Mouse (Mus musculus): ENCODE results near the gene Pcdh7. TPM values are rescaled to one million over a fixed set of nuclear protein-coding genes. Genes with fewer than 3 reads are reported as not detected.

The Pcdh7 gene
- total and polyA plus RNA-seq, 2 experiments from 2014 or later, result 22.4 to 169 TPM

DNA sequence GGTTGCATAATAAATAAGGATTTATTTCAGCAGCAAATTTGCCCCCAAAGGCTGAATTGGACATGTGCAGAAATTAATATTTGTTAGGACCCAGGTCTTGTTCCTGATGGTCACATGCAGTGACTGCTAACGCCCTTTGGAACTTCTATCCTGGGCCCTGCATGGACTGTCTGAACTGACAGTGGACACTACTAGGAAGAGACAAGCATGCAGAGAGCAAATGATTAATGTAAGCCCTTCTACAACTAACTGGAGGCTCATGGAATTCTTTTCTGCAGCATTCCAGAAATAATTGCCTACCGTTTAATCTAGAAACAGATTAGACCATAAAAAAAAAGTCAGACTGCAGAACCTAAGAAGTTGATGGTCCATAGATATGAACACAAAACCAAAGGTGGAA is 119.4 kb downstream of the Pcdh7 start:
- Histone ChIP-seq H3K9ac (replicated peaks; ENCODE audit: low read depth, low read length) (no peak overlapping the region), H3K36me3 (replicated peaks; ENCODE audit: control insufficient read depth, insufficient read depth, low read length) (no peaks in the 10 kb centered on the region), H3K9me3 (replicated peaks; ENCODE audit: control insufficient read depth, low read length) (no peaks in the 10 kb centered on the region), H3K4me3 (ENCODE audit: low read depth, low read length) (no peak overlapping the region), H3K27me3 (ENCODE audit: control insufficient read depth, insufficient read depth, low read length) (no peaks in the 10 kb centered on the region), H3K4me1 (ENCODE audit: control insufficient read depth, insufficient read depth) (peaks cover 9% of the 10 kb centered on the region), H3K27ac (ENCODE audit: low read depth) (no peak overlapping the region), H3K4me2 (ENCODE audit: low read depth, low read length) (no peak overlapping the region)
- DNase-seq (ENCODE audit: low spot score) (no peak), ATAC-seq (ENCODE audit: insufficient read depth, low read depth) (no peak)
- 24% methylated on average over 2 of the region's 2 CpGs for WGBS
- TF ChIP-seq CTCF (IDR thresholded peaks at IDR 0.05; ENCODE audit: low read depth) (no peak), EP300 (IDR thresholded peaks at IDR 0.05; ENCODE audit: low read depth) (no peak)

DNA sequence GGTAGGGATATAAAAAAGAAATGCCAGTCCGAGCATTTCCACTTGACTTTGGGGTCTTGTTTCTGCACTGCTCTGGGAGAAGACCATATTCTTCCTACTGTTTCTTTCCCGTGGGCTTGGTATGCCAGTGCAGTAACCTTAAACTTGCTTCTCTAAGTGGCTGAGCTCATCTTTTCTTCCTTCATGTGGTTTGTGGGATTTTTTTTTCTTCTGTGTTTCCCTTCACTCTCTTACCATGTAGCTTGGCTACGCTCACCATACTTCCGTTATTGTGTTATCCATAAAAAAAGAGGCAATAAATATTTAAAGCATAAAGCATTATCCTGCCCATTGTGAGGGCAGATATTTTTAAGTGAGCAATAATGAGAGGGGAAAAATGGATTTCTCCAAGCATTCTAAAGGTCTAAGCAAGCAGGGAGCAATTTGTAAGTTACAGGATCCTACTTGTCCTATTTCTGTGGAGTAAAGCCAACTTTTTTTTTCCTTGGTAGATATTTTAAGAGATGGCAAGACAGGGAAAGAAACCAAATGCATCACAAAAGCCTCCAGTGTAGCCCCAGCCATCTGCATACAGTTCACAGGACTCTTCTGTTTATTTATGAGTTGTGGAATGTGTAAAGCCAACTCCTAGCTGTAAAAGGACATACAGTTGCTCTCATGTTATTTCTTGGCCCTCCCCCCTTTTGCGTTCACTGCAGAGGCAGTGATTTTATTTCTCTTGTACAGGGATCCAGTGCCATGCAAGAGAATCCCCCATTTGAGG is 123.8 kb downstream of the Pcdh7 start:
- Histone ChIP-seq H3K4me1 (ENCODE audit: control insufficient read depth, insufficient read depth) (peaks cover 9% of the 10 kb centered on the region), H3K27me3 (ENCODE audit: control insufficient read depth, insufficient read depth, low read length) (no peaks in the 10 kb centered on the region), H3K4me2 (ENCODE audit: low read depth, low read length) (no peak overlapping the region), H3K9me3 (replicated peaks; ENCODE audit: control insufficient read depth, low read length) (no peaks in the 10 kb centered on the region), H3K4me3 (ENCODE audit: low read depth, low read length) (no peak overlapping the region), H3K9ac (replicated peaks; ENCODE audit: low read depth, low read length) (no peak overlapping the region), H3K36me3 (replicated peaks; ENCODE audit: control insufficient read depth, insufficient read depth, low read length) (no peaks in the 10 kb centered on the region), H3K27ac (ENCODE audit: low read depth) (no peak overlapping the region)
- no peak for DNase-seq (ENCODE audit: low spot score)
- TF ChIP-seq CTCF (IDR thresholded peaks at IDR 0.05; ENCODE audit: low read depth) (no peak), EP300 (IDR thresholded peaks at IDR 0.05; ENCODE audit: low read depth) (no peak)
- no peak for ATAC-seq (ENCODE audit: insufficient read depth, low read depth)
- 72% methylated on average over 5 of the region's 5 CpGs for WGBS

DNA sequence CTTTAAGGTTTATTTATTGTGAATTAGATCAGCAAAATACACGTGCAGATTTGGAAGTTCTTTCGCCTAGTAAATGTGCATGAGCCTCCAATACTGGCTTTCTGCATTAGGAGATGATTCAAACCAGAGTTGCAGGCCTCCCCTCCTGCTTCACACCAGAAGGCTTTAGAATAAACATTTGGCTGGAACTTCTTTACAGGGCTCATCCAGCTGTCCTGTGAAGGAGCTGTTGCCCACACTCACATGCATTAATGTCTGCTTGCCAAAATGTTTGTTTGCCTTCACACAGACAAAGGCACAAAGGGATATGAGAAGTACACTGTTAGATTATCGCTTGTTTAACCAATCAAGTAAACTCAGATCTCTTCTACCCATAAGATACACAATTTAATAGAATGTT is 129.7 kb downstream of the Pcdh7 start:
- TF ChIP-seq CTCF (IDR thresholded peaks at IDR 0.05; ENCODE audit: low read depth), result no peak
- TF ChIP-seq EP300 (IDR thresholded peaks at IDR 0.05; ENCODE audit: low read depth), result no peak
- Histone ChIP-seq H3K36me3 (replicated peaks; ENCODE audit: control insufficient read depth, insufficient read depth, low read length) (no peaks in the 10 kb centered on the region), H3K9me3 (replicated peaks; ENCODE audit: control insufficient read depth, low read length) (no peaks in the 10 kb centered on the region), H3K4me2 (ENCODE audit: low read depth, low read length) (no peak overlapping the region), H3K27ac (ENCODE audit: low read depth) (no peak overlapping the region), H3K4me1 (ENCODE audit: control insufficient read depth, insufficient read depth) (no peaks in the 10 kb centered on the region), H3K9ac (replicated peaks; ENCODE audit: low read depth, low read length) (no peak overlapping the region), H3K4me3 (ENCODE audit: low read depth, low read length) (no peak overlapping the region), H3K27me3 (ENCODE audit: control insufficient read depth, insufficient read depth, low read length) (no peaks in the 10 kb centered on the region)
- ATAC-seq (ENCODE audit: insufficient read depth, low read depth), result no peak
- DNase-seq (ENCODE audit: low spot score), result no peak
- WGBS, result 75% methylated on average over 3 of the region's 3 CpGs

DNA sequence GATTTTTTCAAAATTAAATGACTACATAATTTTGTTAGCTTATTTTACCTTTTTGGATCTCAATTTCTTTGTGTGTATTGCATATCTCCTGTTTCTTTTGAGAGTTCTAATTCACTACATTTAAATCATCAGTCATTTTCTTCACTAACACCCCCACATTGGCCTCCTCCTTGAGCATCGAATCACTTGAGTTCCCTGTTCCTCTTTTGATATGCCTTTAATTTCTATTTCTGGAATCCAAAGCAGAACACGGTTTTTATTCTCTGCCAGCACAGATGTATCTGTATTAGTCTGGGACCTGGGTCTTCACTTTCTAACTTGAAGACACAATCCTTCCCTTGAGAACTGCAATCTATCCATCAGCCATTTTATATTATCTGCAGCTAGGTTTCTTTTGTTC is 132.3 kb downstream of the Pcdh7 start:
- Histone ChIP-seq H3K36me3 (replicated peaks; ENCODE audit: control insufficient read depth, insufficient read depth, low read length) (no peaks in the 10 kb centered on the region), H3K9me3 (replicated peaks; ENCODE audit: control insufficient read depth, low read length) (no peaks in the 10 kb centered on the region), H3K4me2 (ENCODE audit: low read depth, low read length) (no peak overlapping the region), H3K4me3 (ENCODE audit: low read depth, low read length) (no peak overlapping the region), H3K9ac (replicated peaks; ENCODE audit: low read depth, low read length) (no peak overlapping the region), H3K4me1 (ENCODE audit: control insufficient read depth, insufficient read depth) (no peaks in the 10 kb centered on the region), H3K27ac (ENCODE audit: low read depth) (no peak overlapping the region), H3K27me3 (ENCODE audit: control insufficient read depth, insufficient read depth, low read length) (no peaks in the 10 kb centered on the region)
- no peak for TF ChIP-seq CTCF (IDR thresholded peaks at IDR 0.05; ENCODE audit: low read depth)
- TF ChIP-seq EP300 (IDR thresholded peaks at IDR 0.05; ENCODE audit: low read depth), result no peak
- ATAC-seq (ENCODE audit: insufficient read depth, low read depth), result no peak
- DNase-seq (ENCODE audit: low spot score), result no peak
- WGBS, result 26% methylated on average over 2 of the region's 2 CpGs

DNA sequence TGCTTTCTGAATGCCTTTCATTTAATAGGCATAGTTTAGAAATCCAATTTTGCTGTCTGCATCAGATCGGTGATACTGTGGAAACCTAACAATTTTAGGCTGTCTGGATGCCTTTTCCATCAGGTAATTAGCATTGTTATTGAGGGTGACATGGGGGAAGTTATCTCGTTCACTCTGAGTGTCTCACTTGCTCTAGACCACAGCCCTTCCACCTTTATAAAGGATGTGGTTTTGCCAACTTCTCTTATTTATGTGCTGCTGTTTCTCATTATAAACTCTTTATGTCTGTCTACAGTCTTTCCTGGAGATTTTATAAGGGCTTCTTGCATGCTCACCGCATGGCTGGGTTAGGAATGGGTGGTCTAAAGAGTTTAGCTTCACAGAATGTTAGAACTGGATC is 139.5 kb downstream of the Pcdh7 start:
- TF ChIP-seq EP300 (IDR thresholded peaks at IDR 0.05; ENCODE audit: low read depth) (no peak), CTCF (IDR thresholded peaks at IDR 0.05; ENCODE audit: low read depth) (no peak)
- ATAC-seq (ENCODE audit: insufficient read depth, low read depth), result no peak

DNA sequence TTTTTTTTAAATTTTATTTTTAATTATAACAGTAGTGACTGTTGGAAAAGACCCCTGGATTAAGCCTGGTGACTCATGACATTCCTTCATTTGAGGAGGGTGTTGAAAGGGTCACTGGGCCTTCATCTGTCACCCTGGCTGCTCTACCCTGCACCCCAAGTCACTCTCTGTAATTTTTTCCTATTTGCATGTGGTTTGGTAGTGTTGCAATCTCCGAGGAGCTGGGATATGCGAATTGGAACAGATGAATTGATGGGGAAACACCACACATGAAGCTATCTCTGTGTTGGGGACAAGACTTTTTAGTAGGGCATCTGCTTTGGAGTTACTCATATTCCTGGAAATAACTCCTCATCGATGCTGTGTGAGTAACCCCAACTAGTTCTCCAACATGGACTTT is 146.5 kb downstream of the Pcdh7 start:
- peaks cover 17% of the 10 kb centered on the region; the same call in 1 of the 2 replicates for H3K4me1 ChIP-seq (ENCODE audit: control insufficient read depth, insufficient read depth)
- no peaks in the 10 kb centered on the region for H3K27me3 ChIP-seq (ENCODE audit: control insufficient read depth, insufficient read depth, low read length)
- no peak overlapping the region for H3K4me3 ChIP-seq (ENCODE audit: low read depth, low read length)
- no peaks in the 10 kb centered on the region for H3K36me3 ChIP-seq (replicated peaks; ENCODE audit: control insufficient read depth, insufficient read depth, low read length)
- H3K27ac ChIP-seq (ENCODE audit: low read depth), result no peak overlapping the region
- DNase-seq (ENCODE audit: low spot score) (no peak), ATAC-seq (ENCODE audit: insufficient read depth, low read depth) (no peak)
- TF ChIP-seq EP300 (IDR thresholded peaks at IDR 0.05; ENCODE audit: low read depth) (no peak), CTCF (IDR thresholded peaks at IDR 0.05; ENCODE audit: low read depth) (no peak)
- H3K9ac ChIP-seq (replicated peaks; ENCODE audit: low read depth, low read length), result no peak overlapping the region
- H3K4me2 ChIP-seq (ENCODE audit: low read depth, low read length), result no peak overlapping the region
- WGBS, result 70% methylated on average over 3 of the region's 3 CpGs
- H3K9me3 ChIP-seq (replicated peaks; ENCODE audit: control insufficient read depth, low read length), result no peaks in the 10 kb centered on the region

More for the DNA sequence above, 139.5 kb downstream of the Pcdh7 start:
- Histone ChIP-seq H3K4me2 (ENCODE audit: low read depth, low read length) (no peak overlapping the region), H3K9ac (replicated peaks; ENCODE audit: low read depth, low read length) (no peak overlapping the region), H3K4me1 (ENCODE audit: control insufficient read depth, insufficient read depth) (no peaks in the 10 kb centered on the region), H3K27ac (ENCODE audit: low read depth) (no peak overlapping the region), H3K36me3 (replicated peaks; ENCODE audit: control insufficient read depth, insufficient read depth, low read length) (no peaks in the 10 kb centered on the region), H3K27me3 (ENCODE audit: control insufficient read depth, insufficient read depth, low read length) (no peaks in the 10 kb centered on the region), H3K9me3 (replicated peaks; ENCODE audit: control insufficient read depth, low read length) (no peaks in the 10 kb centered on the region), H3K4me3 (ENCODE audit: low read depth, low read length) (no peak overlapping the region)
- DNase-seq (ENCODE audit: low spot score), result no peak
- WGBS, result 67% methylated on average over 3 of the region's 3 CpGs

All from heart, postnatal 0 days (tissue).